Mouse (Mus musculus) bone marrow, adult 2 months (tissue): Measurements from ENCODE around the gene Tnni3k.

Experiments used
- CTCF ChIP-seq: fragments of 200-500 bp; IDR thresholded peaks from 2 replicates; pipeline ENCODE4 v1.5.1; 2011; ENCODE audit warnings: low read length, control low read depth; ENCODE audit not compliant: control insufficient read depth, insufficient read depth
- POLR2A ChIP-seq: fragments of 200-500 bp; IDR thresholded peaks from 2 replicates; pipeline ENCODE4 v1.6.1; 2011; ENCODE audit warnings: low read depth, mild to moderate bottlenecking, control low read depth, low read length, borderline replicate concordance; ENCODE audit not compliant: control insufficient read depth

DNA sequence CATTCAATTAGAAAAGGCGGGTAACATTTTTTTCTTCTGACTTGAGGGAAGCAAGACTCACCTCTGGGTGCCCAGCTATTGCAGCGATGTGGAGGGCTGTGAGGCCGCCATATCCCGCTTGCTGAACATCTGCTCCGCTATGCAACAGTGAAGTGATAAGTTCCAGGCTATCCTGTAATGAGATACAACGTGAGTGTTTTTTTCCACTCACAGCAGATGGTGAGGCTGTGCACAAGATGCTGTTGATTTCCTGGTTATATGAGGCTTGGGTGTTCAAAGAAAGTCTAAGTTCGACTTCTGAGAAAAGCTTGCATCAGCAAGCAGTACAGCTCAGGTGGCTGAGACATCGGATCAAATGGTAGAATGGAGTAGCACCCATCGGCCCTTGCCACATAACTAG, 25.0 kb downstream of the Tnni3k start:
- TF ChIP-seq POLR2A, result no peak
- TF ChIP-seq CTCF, result no peak
